Mouse (Mus musculus): Measurements from ENCODE around the gene Armc8.
A peak's percentile ranks its signal among the peaks of the same experiment; 100 is the strongest.

GRCm38 (mm10) chr9:99580655-99581054, 12.0 kb upstream of the Armc8 start:
- TF ChIP-seq CTCF (IDR thresholded peaks at IDR 0.05; ENCODE audit: insufficient read depth, low read length) (0 out of 2 replicates have a peak, but pooled peaks have one; percentile 28), POLR2A (IDR thresholded peaks at IDR 0.05; ENCODE audit: borderline replicate concordance, extremely low read depth, low read depth, low read length) (no peak)
